Mouse (Mus musculus) ES-E14 (cell line): ENCODE data around the gene Tube1.

Source experiments
- CHD2 ChIP-seq: IDR thresholded peaks from 2 replicates; pipeline ENCODE4 v1.6.1; 2014; ENCODE audit warnings: mild to moderate bottlenecking, low read depth, low read length, inconsistent platforms
- HCFC1 ChIP-seq: IDR thresholded peaks from 2 replicates; pipeline ENCODE4 v1.6.1; 2012; ENCODE audit warnings: low read length, inconsistent platforms, borderline replicate concordance; ENCODE audit not compliant: insufficient read depth
- MAFK ChIP-seq: IDR thresholded peaks from 2 replicates; pipeline ENCODE4 v1.6.1; 2014; ENCODE audit warnings: mild to moderate bottlenecking, low read depth, low read length, inconsistent platforms; ENCODE audit not compliant: insufficient read depth
- ZC3H11A ChIP-seq: IDR thresholded peaks from 2 replicates; pipeline ENCODE4 v1.6.1; 2012; ENCODE audit warnings: low read depth, mild to moderate bottlenecking, inconsistent platforms, low read length, borderline replicate concordance
- ZNF384 ChIP-seq: IDR thresholded peaks from 2 replicates; pipeline ENCODE4 v1.6.1; 2012; ENCODE audit warnings: low read depth, low read length, inconsistent platforms

DNA sequence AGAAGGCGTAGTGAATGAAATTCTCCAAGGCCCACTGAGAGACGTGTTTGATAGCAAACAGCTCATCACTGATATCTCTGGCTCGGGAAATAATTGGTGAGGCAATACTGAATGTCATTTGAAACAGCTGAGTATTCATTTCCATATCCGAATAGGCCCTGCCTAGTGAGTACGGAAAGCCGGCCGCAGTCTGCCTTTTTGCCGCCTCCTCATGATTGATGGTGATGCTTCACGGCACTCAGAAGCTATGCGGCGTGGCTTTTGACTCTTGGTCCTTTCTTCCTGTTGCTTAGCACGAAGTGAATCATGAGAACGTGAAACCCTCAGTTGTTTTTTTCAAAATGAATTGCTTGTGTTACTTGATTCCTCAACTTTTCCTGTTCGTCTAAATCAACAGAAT, 7.1 kb downstream of the Tube1 start:
- TF ChIP-seq MAFK (no peak), ZNF384 (no peak), CHD2 (no peak), HCFC1 (no peak), ZC3H11A (no peak)
